Mouse (Mus musculus): ENCODE data around the gene Cdca8.
"Not testable (repeated sequence)": the region's sequence is repeated elsewhere in the genome, so short reads cannot be mapped to it uniquely, and the experiment has no call there.

Gene Cdca8

DNA sequence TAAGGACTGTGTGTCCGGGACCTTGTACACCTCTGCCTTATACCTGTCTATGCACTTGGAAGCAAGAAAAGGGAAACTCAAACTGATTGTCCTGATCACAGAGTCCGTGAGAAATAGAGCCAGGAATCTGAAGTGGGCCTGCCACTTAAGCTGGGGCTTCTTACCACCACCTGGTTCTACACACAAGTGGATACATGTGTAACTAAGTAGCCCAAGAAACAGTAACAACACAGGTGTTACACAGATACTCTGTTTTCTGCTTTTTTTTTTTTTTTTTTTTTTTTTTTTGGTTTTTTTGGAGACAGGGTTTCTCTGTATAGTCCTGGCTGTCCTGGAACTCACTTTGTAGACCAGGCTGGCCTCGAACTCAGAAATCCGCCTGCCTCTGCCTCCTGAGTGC is at the start of gene Cdca8:
Gene Cdca8 (minus strand): TSS at position 101 of the 400 bp plus-strand sequence.
- ATAC-seq (ENCODE audit: low TSS enrichment): not testable (repeated sequence)

DNA sequence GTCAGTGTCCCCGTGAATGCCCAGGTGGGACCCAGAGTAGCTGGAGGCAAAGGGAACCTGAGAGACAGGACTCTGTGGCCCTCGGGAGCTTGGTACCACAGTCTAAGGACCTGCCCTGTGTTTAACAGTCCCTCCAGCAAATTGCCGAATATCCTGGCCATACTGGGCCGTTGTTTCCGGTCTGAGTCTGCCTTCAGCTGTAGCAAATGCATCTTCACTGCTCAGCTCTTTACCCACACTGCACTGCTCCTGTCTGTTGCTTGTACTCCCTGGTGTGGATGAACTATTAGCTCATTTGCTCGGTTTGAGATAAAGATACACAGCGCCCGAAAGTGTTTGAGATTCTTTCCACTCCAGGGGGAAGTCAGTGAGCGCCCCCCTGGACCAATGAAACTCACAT is 49.3 kb upstream of the Cdca8 start:
- ATAC-seq (ENCODE audit: low TSS enrichment): no peak

DNA sequence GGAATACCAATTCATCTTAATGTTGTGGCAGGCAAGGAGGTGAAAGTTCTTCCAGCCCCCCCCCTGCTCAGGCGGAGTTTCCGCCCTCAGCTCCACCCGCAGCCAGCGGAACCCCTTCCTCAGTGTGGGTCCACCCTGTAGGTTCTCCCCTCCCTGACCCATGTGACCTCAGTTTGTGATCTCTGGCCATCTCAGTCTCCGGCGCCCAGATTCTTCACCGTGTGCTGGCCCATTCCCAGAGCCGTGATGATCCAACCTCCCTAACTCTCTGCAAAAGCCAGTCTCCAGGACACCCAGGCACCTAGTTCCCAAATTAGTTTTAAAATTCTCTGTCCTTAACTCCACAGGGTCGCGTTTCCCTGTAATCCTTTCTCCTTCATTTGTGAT is 48.6 kb upstream of the Cdca8 start:
- ATAC-seq (ENCODE audit: low TSS enrichment): no peak

DNA sequence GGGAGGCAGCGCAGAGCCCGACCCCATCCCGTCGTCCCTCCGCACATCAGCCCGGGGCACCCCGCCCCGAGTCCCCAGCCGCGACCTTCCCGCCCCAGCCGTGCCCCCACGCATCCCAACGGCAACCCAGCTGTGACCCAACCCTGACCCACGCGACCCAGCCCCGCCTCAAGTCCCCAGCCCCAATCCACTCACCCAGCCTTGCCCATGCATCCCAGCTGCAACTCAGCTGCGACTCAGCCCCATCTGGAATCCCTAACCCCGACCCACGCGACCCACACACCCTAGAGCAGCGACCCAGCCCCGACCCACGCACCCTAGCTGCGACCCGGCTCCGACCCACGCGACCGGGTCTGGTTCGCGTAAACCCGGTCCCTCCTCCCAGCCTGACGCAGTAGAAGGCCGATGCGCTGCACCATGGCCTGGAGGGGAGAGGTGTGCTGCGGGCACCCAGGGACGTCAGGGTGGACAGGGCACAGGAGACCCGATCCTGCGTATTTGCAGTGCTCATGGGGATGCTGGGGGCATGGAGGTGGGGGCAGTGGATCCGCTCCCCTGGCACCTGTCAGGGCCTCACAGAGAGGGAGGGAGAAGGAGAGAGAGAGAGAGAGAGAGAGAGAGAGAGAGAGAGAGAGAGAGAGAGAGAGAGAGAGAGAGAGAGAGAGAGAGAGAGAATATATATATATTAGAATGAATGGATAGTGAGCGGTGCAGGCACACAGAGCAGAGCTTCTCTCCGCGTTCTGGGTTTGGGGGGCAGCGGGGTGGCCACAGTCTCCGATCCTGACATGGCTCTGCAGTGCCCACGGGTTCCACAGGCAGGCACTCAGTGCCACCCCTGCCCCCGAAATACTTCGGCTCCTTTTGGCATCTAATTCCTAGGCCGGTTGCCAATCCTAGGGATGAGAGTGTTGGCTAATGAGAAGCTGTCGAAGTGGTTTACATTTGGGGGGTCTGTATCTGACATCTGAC is 47.9 kb upstream of the Cdca8 start:
- ATAC-seq (ENCODE audit: low TSS enrichment): no peak

DNA sequence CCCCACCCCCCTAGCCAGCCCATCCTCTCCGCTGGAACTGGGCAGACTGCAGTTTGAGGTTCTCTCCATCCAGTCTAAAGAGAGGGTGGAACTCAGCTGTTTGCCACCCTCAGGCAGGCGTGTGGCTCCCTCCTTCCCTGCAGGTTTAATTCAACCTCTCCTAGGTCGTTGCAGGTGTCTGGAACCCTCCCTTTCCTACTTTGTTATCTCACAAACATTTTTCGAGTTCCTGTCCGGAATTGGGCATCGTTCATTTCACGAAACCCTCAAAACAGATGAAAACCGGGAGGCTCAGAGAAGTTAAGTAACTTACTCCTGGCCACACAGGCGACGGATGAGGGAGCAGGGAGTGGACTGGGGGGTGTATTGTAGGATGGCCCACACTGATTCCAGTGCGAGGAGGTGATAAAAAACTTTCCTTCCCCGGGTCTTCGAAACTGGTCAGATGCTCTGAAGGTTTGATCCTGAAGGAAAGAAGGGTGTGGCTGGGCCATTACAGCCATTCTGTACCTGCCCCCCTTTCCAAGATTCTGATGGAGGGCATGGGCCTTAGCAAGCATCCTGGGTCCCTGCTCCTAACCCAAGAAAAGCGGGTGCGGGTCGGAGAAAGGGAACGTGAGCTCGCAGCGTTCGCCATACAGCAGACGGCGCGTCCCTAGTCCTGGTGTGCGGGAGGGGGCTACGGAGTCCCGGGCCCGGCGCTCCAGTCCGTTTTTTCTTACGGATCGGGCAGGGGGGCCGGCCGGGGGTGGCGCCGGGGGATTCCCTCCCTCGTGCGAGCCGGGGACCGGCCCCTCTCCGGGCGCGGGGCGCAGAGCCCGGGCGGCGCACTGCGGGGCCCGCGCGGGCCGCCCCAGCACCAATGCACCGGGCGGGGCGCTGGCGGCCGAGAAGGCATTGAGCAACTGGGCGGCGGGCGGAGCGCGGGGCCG is 46.8 kb upstream of the Cdca8 start, which contains the start of gene Rspo1:
Gene Rspo1 (plus strand): TSS at position 760 of the 932 bp plus-strand sequence.
- ATAC-seq (ENCODE audit: low TSS enrichment): no peak

DNA sequence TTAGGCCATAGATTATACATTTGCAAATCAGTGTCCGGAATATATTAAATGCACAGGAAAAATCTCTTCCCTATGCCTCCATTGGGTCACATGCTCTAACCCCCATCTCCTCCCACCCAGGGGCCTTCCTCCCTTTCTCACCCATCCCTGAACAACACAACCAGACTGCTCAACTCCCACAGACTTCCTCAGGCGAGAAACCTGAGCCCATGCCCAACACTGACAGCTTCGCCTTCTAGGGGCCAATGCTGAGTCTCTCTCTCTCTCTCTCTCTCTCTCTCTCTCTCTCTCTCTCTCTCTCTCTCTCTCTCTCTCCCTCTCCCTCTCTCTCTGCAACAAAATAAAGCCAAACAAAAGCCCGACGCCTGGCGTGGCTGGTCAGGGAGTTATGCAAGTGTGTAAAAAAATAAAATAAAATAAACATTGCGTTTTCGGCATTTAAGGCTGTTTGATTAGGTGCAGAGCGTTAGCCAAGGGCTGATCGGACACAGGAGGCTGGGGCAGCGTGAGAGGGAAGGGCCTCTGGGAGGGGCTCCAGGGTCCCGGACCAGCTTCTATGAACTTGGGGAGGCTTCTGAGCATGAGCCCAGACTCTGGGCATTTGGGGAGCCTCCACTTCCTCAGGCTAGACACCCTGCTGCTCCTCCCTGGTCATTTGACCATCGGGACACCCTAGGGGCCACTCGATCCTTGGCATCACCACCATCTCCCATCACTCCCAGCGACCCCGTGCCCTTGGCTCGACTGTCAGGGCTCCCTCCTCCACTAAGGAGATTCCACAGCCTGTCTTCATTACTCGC is 46.0 kb upstream of the Cdca8 start:
- ATAC-seq (ENCODE audit: low TSS enrichment): peak; percentile 50; the same call in 1 of the 2 replicates

DNA sequence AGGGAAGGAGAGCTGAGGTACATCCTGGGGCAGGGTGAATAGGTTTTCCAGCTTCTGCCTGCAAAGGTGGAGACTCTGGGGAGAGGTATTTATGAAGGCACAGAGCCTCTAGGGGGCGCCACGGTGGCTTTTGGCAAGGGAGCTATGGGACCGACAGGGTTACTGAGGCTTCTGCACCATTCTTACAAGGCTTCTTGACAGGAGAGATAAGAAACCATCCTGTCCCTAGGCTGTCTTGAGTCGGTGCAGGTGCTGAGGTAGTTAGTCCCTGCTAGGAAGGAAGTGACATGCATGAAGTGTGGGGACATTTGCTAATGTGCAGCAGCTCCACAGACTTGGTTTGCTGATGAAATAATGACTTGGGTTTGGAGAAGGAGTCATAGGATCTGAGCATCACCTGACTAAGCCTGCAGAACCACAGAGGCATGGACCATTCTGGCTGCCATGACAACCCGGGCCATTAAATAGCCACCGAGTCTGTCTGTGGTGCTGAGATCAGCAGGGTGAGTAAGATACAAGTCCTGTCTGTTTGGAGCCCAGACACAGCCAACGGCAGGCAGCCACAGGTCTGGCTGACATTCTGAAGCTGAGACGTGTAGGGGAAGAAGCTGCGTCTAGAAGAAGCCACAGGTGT is 44.9 kb upstream of the Cdca8 start:
- ATAC-seq (ENCODE audit: low TSS enrichment): no peak

DNA sequence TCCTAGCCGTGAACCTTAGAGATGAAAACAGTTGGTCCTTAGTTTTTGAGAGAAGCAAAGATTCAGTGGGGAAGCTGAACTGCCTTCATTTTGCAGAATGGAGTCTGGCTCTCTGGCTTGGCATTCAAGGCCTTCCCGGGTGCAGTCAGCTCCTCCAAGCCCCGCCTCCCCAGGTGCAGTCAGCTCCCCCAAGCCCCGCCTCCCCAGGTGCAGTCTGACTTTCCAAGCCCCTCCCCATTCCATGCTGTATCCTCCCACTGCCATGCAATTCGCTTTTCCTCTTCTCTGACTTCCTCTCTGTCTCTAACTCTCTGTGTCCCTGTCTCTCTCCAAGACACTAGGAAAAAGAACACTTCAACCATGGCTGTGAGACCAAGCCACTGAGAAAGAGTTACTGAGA is 39.1 kb upstream of the Cdca8 start:
- ATAC-seq (ENCODE audit: low TSS enrichment): no peak

DNA sequence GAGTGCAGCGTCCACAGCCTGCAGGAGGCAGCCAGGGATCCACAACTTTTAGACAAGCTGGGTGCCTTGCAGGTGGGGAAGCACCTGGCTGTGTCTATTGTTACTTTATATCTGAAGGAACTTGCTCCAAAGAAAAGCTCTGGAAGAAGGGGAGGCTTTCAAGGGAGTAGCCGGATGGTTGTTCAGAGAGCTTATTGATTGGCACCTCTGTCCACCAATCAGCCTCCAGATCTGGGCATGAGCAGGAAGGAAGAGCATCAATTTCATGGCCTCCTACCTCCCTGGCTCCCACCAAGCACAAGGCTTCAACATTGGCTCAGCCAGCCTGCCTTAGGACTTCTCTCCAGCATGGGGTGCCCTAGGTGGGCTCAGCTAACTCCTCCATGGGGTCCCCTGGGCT is 34.2 kb upstream of the Cdca8 start:
- ATAC-seq (ENCODE audit: low TSS enrichment): no peak

DNA sequence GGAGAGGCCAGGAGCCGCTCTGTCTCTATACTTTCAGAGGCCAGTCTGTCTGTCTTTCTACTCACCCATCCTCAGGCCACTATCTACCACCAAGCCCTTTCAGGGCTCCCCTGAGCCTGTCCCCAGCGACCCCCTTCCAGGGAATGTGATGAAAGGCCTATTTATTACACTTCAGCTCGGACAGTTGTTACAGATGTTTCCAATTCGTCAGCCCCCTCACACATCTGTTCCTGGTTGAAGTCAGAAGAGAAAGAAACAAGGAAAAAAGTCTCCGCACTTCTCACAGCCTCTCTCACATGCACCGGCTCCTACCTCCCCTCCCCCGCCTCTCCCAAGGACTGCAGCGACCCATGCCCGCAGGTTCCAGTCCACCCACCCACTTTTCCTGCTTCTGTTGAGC is 33.2 kb upstream of the Cdca8 start:
- no peak for ATAC-seq (ENCODE audit: low TSS enrichment)

DNA sequence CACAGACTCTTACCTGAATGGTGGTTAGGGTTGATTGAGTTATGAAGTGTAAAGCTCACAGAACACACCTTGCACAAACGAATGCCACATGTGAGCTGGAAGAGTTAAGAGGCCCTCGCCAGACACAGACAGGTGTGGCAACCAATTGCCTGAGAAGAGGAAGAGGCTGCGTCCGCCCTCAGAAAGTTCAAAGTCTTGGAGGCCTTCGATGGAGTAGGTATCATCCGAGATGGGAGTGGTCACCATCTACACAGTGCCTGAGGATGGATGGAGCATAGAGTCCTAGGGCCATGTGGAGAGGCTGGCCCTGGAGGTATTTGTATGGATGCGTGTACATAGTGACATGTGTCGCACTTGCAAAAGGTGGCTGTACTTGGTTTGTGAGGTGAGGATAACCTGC is 32.0 kb upstream of the Cdca8 start:
- ATAC-seq (ENCODE audit: low TSS enrichment): no peak

DNA sequence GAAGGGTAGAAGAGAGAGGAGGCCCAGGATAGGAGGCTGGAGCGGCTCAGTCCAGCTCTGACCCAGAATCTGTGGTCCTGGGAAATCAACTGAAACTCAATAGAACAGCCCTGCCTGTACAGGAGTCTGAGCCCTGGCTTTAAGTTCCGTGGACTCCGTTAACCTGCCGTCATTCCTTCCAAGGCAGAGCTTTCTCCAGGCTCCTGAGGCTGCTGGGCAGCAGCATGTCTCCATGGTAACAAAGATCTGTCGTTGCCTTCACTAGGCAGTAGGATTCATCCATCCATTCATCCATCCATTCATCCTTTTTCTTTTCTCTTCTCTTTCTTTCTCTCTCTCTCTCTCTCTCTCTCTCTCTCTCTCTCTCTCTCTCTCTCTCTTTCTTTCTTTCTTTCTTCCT is 31.6 kb upstream of the Cdca8 start:
- no peak for ATAC-seq (ENCODE audit: low TSS enrichment)

DNA sequence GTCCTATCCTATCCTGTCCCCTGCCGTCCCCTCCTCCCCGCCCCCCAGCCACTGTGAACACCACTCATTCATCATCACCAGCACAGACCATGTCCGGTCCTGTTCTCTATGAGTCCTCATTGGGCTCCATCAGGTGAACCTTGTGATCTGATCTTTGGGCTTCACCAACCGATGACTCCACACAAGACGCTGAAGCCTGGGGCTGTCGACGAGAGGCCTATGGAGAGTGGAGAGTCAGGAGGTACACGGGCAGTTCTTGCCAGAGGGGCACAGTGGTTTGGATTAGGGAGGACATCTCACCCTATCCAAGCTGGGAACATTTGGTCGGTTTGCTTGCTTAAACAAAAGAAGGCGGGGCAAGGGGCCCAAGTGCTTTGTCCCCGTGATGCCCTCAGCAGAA is 31.1 kb upstream of the Cdca8 start:
- no peak for ATAC-seq (ENCODE audit: low TSS enrichment)

DNA sequence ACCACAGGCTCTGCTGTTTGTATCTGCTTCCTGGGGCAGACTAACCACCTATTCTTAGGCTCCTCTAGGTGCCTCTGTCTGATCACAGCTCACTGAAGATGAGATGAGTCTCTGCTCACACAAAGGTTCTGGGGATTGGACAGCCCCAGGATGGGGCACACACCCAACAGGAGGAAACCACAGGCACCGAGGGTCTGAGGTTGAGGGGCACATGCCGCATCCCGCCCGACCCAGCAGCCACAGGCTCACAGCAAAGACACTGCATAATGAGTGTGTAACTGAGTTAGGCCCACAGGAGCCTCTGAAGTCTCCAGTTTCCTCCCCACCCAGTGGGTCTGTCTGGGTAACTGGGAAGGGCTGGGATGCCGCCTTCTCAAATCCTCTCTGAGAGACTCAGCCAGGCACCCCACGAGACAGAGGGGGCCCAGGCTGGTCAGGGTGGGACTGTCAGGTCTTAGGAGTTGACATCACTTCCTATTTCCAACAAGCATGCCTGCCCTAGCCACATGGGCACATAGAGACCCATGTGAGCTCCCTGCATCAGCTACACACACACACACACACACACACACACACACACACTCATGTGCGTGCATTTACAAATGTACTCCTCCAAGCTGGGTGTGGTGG is 30.2 kb upstream of the Cdca8 start:
- ATAC-seq (ENCODE audit: low TSS enrichment): no peak

DNA sequence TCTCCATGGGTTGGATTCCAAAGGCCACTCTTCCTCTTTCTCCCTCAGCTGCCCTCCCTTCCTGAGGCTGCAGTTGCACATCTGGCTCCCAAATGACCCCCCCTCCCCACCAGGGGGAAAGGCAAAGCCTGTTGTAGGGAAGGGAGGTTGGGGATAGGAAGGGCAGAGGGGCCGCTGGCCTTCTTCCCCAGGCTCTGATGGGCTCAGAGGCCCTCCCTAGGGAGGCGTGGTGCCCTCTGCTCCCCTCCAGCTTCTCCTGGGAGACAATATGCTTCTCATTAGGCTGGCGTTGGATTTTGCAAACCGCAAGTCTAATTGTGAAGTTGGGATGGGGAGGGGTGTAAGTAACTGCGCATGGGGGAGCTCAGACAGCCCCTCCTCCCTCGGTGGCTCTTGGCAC is 29.6 kb upstream of the Cdca8 start:
- ATAC-seq (ENCODE audit: low TSS enrichment): no peak

DNA sequence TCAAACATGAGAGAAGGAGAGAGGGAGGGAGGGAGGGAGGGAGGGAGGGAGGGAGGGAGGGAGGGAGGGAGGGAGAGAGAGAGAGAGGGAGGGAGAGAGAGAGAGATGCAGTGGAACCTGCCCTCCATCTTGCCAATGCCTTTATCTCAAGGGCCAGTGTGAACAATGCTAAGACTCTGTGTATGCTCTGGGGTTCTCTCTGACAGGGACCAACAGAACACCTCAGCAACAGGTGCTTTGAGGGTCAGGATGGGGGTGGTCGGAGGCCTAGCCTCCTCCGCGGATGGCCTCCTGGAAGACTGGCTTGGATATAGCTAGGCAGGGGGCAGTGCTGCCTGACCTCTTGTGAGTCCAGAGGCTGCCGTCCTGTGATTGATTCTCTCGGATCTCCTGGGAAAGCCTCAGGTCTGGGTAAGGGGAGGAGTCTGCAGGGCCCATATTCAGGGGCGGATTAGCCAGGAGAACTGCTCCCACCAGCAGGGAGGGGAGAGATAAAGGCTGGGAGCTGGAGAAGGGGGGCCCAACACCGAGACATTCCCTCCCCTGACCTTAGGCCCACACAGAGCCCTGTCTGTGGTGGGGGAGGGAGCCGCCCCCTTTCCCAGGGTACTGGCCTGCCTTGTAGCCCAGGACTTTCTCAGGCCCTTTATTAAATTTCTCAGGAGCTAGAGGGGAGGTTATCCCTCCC is 25.9 kb upstream of the Cdca8 start:
- no peak for ATAC-seq (ENCODE audit: low TSS enrichment)

DNA sequence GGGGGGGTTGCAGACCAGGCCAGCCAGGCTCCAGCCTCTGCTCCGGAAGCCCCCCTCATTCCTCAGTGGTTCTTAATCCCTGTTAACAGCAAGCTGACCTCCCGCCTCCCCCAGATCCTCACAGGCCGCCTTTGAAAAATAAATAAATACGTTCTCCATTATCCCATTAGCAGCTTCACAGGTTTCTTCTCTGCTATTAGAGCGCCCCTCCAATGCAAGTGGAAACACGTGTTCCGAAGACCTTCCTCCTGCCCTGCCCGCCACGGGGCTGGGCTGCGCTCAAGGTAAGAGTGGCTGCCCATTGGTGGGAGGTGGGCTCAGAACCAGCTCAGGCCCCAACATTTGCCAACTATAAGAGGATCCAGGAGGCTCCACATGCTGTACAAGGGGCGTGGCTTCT is 23.5 kb upstream of the Cdca8 start:
- no peak for ATAC-seq (ENCODE audit: low TSS enrichment)

DNA sequence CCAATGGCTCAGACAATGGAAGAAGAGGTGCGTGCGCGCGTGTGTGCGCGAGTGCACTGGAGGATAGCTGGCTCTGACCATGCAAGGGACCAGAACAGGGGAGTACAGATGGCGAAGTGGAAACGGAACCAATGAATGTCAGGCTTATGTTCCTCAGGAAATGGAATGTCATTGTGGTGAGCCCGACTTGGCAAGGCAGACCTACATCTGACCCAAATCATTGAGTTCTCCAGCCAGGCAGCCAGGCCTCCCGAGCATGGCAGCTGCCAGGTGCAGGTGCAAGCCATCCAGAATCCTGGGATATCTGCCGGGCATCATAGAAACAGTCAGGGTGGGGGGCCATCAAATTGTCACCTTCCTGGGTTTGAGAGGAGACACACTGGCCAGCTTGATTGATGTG is 21.8 kb upstream of the Cdca8 start:
- ATAC-seq (ENCODE audit: low TSS enrichment): no peak

DNA sequence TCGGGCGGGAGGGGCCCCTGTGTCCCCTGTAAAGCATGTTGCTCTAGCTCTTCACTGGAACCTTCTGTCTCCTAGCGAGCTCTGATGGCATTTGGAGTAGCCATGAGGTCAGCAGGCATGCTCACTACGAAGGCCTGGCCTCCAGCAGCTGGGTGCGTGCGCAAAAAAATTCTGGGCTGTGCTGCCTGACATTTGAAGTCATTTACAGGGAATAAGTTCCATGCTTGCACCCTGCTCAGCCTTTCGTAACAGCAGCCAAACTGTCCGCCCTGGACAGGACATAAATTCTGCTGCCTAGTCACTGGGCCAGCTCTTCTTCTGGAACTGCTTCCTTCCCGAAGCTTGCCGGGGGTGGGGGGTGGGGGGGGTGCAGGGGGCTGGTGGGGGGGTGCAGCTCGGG is 20.0 kb upstream of the Cdca8 start:
- no peak for ATAC-seq (ENCODE audit: low TSS enrichment)

DNA sequence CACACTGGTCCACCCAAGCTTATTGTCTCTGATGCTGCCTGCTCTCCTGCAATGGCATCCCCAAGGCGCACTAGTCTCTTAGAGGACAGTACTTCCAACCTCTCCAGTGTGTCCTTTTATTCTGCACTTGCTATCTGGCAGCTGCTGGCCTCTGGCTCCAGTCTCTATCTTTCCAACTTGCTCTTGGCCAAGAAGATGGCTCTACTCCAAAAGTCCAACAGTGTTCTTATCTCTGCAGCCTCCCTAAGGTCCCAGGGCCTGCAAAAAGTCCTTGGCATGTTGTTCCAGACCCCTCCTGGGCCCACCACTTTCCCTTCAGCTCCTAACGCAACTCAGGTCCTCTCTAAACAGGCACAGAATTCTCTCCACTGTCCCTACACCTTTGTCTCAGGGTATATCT is 18.2 kb upstream of the Cdca8 start:
- no peak for ATAC-seq (ENCODE audit: low TSS enrichment)

All from frontal cortex, adult (tissue).